Mouse (Mus musculus) activated CD4-positive, CD25-positive, alpha-beta regulatory T cell, adult 4 months (primary cell): ENCODE results near the gene Cxcl13. TPM values are rescaled to one million over a fixed set of nuclear protein-coding genes. Genes with fewer than 3 reads are reported as not detected.
"Not testable (repeated sequence)": the region's sequence is repeated elsewhere in the genome, so short reads cannot be mapped to it uniquely, and the experiment has no call there.

Experiments
- ATAC-seq: one replicate; pipeline ENCODE4 v1.8.0; 2017
- polyA plus RNA-seq, 2 experiments: library from polyadenylated mRNA; unstranded; fragments of 100-300 nt; shearing (Covaris generic); gene quantifications; one replicate each; pipeline ENCODE4 v1.2.1; 2017

Cxcl13 gene
- polyA plus RNA-seq, result under 1 TPM in 1 of 2 experiments, not detected in 1; 0.45 TPM

- ATAC-seq, result no peak
Measured at GRCm38 (mm10) chr5:95956651-95957050, at the start of gene Cxcl13. Gene Cxcl13 (plus strand): TSS chr5:95956951.

GRCm38 (mm10) chr5:95911006-95911405 is 45.7 kb upstream of the Cxcl13 start:
- no peak for ATAC-seq

- no peak for ATAC-seq
Measured at GRCm38 (mm10) chr5:95918491-95918890, 38.3 kb upstream of the Cxcl13 start.

GRCm38 (mm10) chr5:95924023-95924422 is 32.7 kb upstream of the Cxcl13 start:
- ATAC-seq, result no peak

- no peak for ATAC-seq
Measured at GRCm38 (mm10) chr5:95925204-95925930, 31.4 kb upstream of the Cxcl13 start.

GRCm38 (mm10) chr5:95925931-95926263 is 30.9 kb upstream of the Cxcl13 start:
- no peak for ATAC-seq

- no peak for ATAC-seq
Measured at GRCm38 (mm10) chr5:95935035-95935434, 21.7 kb upstream of the Cxcl13 start.

GRCm38 (mm10) chr5:95936068-95936467 is 20.7 kb upstream of the Cxcl13 start:
- no peak for ATAC-seq

- ATAC-seq, result no peak
Measured at GRCm38 (mm10) chr5:95937129-95937528, 19.6 kb upstream of the Cxcl13 start.

- ATAC-seq, result no peak
Measured at GRCm38 (mm10) chr5:95938044-95938625, 18.6 kb upstream of the Cxcl13 start.

- ATAC-seq, result no peak
Measured at GRCm38 (mm10) chr5:95940682-95941221, 16.0 kb upstream of the Cxcl13 start.

- ATAC-seq, result no peak
Measured at GRCm38 (mm10) chr5:95941562-95941961, 15.2 kb upstream of the Cxcl13 start.

- ATAC-seq, result no peak
Measured at GRCm38 (mm10) chr5:95945120-95945519, 11.6 kb upstream of the Cxcl13 start.

- no peak for ATAC-seq
Measured at GRCm38 (mm10) chr5:95946344-95946743, 10.4 kb upstream of the Cxcl13 start.

- no peak for ATAC-seq
Measured at GRCm38 (mm10) chr5:95948641-95949040, 8.1 kb upstream of the Cxcl13 start.

- no peak for ATAC-seq
Measured at GRCm38 (mm10) chr5:95949946-95950701, 6.6 kb upstream of the Cxcl13 start.

GRCm38 (mm10) chr5:95964940-95965339 is 8.2 kb downstream of the Cxcl13 start:
- ATAC-seq, result no peak

GRCm38 (mm10) chr5:95966621-95967020 is 9.9 kb downstream of the Cxcl13 start:
- ATAC-seq, result no peak

- ATAC-seq, result no peak
Measured at GRCm38 (mm10) chr5:95970845-95971244, 14.1 kb downstream of the Cxcl13 start.

GRCm38 (mm10) chr5:95972208-95972607 is 15.5 kb downstream of the Cxcl13 start:
- ATAC-seq, result no peak

GRCm38 (mm10) chr5:95973806-95974205 is 17.1 kb downstream of the Cxcl13 start:
- ATAC-seq, result not testable (repeated sequence)

- no peak for ATAC-seq
Measured at GRCm38 (mm10) chr5:95976299-95976698, 19.5 kb downstream of the Cxcl13 start.

- no peak for ATAC-seq
Measured at GRCm38 (mm10) chr5:95983797-95984486, 27.2 kb downstream of the Cxcl13 start.
